Comparison of ENCODE assay signal across 8 mouse cellular contexts in genomic region chr12:25095974-25096639, GRCm38 (mm10). TPM values are rescaled to one million over a fixed set of nuclear protein-coding genes. Genes with fewer than 3 reads are reported as not detected.
DNase-seq lines count a peak whose midpoint lies in the region; ATAC-seq lines count a peak whose summit lies in the region.

No protein-coding gene starts in this region.

- H3K4me2 ChIP-seq in hindbrain, embryonic 15.5 days, result peak overlapping the region; percentile 98

- peak overlapping the region; percentile 64 for H3K4me3 ChIP-seq in hindbrain, embryonic 15.5 days

- peaks cover 62% of the 10 kb centered on the region for H3K4me1 ChIP-seq in hindbrain, embryonic 15.5 days (replicated peaks)

- H3K9ac ChIP-seq in hindbrain, embryonic 15.5 days, result peak overlapping the region; percentile 65

- DNase-seq in T-cell, adult 2 months (ENCODE audit: low spot score), result peak; percentile 95
- peak; percentile 95 to 97 for DNase-seq in cerebellum, postnatal 36 days
- DNase-seq in frontal cortex, postnatal 36 days (ENCODE audit: low spot score in 2 of 2), result peak; percentile 98 to 99
- DNase-seq in layer of hippocampus, postnatal 36 days, result peak; percentile 96 to 97
- peak; percentile 99 for DNase-seq in lung, postnatal 25 days (ENCODE audit: low spot score)
- peak; percentile 84 for DNase-seq in retina, adult 2 months (ENCODE audit: low read depth, low spot score)
- DNase-seq in thymus, postnatal 25 days, result peak; percentile 96

- H3K27ac ChIP-seq in hindbrain, embryonic 15.5 days (replicated peaks), result peak overlapping the region; percentile 91

- peak; percentile 93 for ATAC-seq in hindbrain, embryonic 15.5 days (ENCODE audit: low FRiP score, low read depth)

- H3K9me3 ChIP-seq in hindbrain, embryonic 15.5 days, result no peaks in the 10 kb centered on the region

- no peaks in the 10 kb centered on the region for H3K27me3 ChIP-seq in hindbrain, embryonic 15.5 days

- 0% methylated on average over 41 of the region's 41 CpGs for WGBS in hindbrain, embryonic 15.5 days

- H3K36me3 ChIP-seq in hindbrain, embryonic 15.5 days, result no peaks in the 10 kb centered on the region

RNA-seq across cellular contexts. Expression of gene Id2, which starts 0.8 kb away (rescaled TPM):
- polyA plus RNA-seq in hindbrain, embryonic 15.5 days (2015; fragmentation: Nextera tagmentation; extraction: Ambion mirVana), result 279 and 312 TPM in 2 replicates
- 100 to 1,000 TPM in 1 of 2 experiments, 10 to 100 TPM in 1; 94.5 to 109 TPM for total RNA-seq in layer of hippocampus, postnatal 36 days (2021)

Comparison
In these comparisons a context has a peak if more than half of its experiments do, and no peak if none do; other contexts are left out.
1. Peak in every context shown above with its lines: DNase-seq, ATAC-seq, H3K4me3 ChIP-seq and H3K27ac ChIP-seq.